Mouse (Mus musculus) CD4-positive, CD25-positive, alpha-beta regulatory T cell (primary cell): ENCODE data around the gene Uba6. TPM values are rescaled to one million over a fixed set of nuclear protein-coding genes. Genes with fewer than 3 reads are reported as not detected.

Source experiments
- polyA plus RNA-seq: library from polyadenylated mRNA; unstranded; fragments of 100-300 nt; shearing (Covaris generic); gene quantifications from one replicate; pipeline ENCODE4 v1.2.1, GENCODE M21; 2017

Gene Uba6
- polyA plus RNA-seq = 17.6 TPM

GRCm38 (mm10) chr5:86172449-86173161, at the start of gene Uba6:
Gene Uba6 (minus strand): TSS chr5:86172803.

GRCm38 (mm10) chr5:86197801-86198200, 25.2 kb upstream of the Uba6 start, which contains the start of gene Gnrhr:
Gene Gnrhr (minus strand): TSS chr5:86197901.

DNA sequence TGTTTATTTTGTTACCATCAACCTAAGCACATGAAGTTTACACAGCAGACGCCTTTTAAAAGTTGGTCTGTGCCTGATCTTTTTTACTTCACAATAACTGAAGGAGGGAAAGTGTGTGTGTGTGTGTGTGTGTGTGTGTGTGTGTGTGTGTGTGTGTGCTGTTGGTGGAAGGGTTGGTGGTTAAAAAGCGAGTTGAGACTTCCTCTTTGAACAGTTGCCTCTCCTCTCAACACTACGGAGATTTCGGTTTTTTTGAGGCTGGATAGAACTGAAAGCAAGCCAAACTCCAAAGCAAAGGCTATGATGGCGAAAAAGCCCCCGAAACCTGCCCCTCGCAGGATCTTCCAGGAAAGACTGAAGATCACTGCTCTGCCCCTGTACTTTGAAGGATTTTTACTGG, 101.1 kb downstream of the Uba6 start, which contains the start of gene Stap1:
Stap1 (plus strand) TSS at position 209 of the 400 bp plus-strand sequence.

DNA sequence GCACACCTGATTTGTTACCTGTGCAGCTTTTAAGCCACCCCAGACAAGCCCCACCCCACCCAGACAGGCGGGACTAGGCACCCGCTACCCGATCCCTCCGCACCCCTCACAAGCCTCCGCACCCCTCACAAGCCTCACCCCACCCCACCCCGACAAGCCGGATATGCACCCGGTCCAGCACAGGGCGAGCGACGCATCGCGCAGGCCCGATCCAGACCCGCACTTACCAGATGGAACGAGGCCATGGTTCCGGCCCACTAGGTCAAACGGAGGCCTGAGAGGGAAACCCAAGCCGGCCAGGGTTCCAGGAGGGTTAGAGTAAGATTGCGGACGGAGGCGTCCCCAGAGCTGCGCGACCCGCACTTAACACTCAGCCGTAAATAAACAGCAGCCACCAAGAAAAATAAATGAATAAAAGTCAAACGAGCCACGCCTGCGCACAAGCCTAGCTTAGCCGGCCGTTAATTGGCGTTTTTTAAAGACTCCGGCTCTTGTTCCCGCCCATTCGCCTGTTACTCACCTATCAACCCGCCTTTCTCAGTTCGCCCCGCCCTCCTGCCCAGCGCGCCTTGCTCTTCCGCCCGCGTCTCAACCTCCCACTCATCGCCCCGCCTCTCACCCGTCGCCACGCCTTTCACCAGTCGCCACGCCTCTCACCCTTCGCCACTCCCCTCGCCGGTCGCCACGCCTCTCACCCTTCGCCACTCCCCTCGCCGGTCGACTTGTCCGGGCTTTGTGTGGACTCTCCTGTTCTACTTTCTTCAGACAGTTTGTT, 107.3 kb downstream of the Uba6 start, which contains the start of gene Cenpc1:
Cenpc1 (minus strand) TSS at position 483 of the 775 bp plus-strand sequence.

Other genes with a start within 250 kb of the Uba6 start
- 16.7 TPM for gene Cenpc1, start 107.2 kb downstream of the Uba6 start, polyA plus RNA-seq
- 76.6 TPM for gene Stap1, start 101.1 kb downstream of the Uba6 start, polyA plus RNA-seq
- gene Gnrhr, start 25.1 kb upstream of the Uba6 start, polyA plus RNA-seq = not detected
- gene Tmprss11c, start 116.5 kb upstream of the Uba6 start, polyA plus RNA-seq = not detected
- gene Tmprss11d, start 200.6 kb upstream of the Uba6 start, polyA plus RNA-seq = 0.20 TPM